Mouse (Mus musculus): ENCODE results near the gene Chfr.

- TF ChIP-seq CHD2 (IDR thresholded peaks at IDR 0.05; ENCODE audit: low read depth, low read length), result no peak
- TF ChIP-seq MAFK (IDR thresholded peaks at IDR 0.05; ENCODE audit: insufficient read depth, low read depth, low read length), result no peak
These were observed 40.8 kb upstream of the Chfr start for GRCm38 (mm10) chr5:110094847-110095213.
